8 mouse cellular contexts compared by ENCODE assay signal in genomic region chr15:95762661-95763303, GRCm38 (mm10). TPM values are rescaled to one million over a fixed set of nuclear protein-coding genes. Genes with fewer than 3 reads are reported as not detected.
DNase-seq lines count a peak whose midpoint lies in the region; ATAC-seq and TF ChIP-seq lines count a peak whose summit lies in the region.

No protein-coding gene starts in this region.

- peak; percentile 42 to 67 for DNase-seq in adrenal gland, postnatal 4 days (ENCODE audit: low spot score in 2 of 2)
- peak; percentile 43 for DNase-seq in heart, postnatal 0 days (ENCODE audit: low spot score)
- DNase-seq in layer of hippocampus, adult 11-12 months (ENCODE audit: low spot score), result peak; percentile 53
- peak; percentile 85 for DNase-seq in lung, postnatal 0 days (ENCODE audit: low spot score)
- peak; percentile 81 for DNase-seq in ovary, postnatal 14 days (ENCODE audit: low spot score)
- peak; percentile 83 for DNase-seq in thymus, postnatal 14 days

- H3K9me3 ChIP-seq in heart, postnatal 0 days (replicated peaks; ENCODE audit: control insufficient read depth, low read length), result no peaks in the 10 kb centered on the region
- no peaks in the 10 kb centered on the region for H3K9me3 ChIP-seq in lung, postnatal 0 days (ENCODE audit: low read length)

- H3K36me3 ChIP-seq in heart, postnatal 0 days (replicated peaks; ENCODE audit: control insufficient read depth, insufficient read depth, low read length), result no peaks in the 10 kb centered on the region
- H3K36me3 ChIP-seq in lung, postnatal 0 days (ENCODE audit: insufficient read depth, low read length), result no peaks in the 10 kb centered on the region

- H3K4me3 ChIP-seq in embryonic fibroblast, embryonic 13.5 days (ENCODE audit: insufficient read depth, low read length), result no peak overlapping the region
- H3K4me3 ChIP-seq in heart, postnatal 0 days (ENCODE audit: low read depth, low read length), result no peak overlapping the region
- no peak overlapping the region for H3K4me3 ChIP-seq in lung, postnatal 0 days (ENCODE audit: low read depth, low read length)

- H3K4me2 ChIP-seq in heart, postnatal 0 days (ENCODE audit: low read depth, low read length), result no peak overlapping the region
- no peak overlapping the region for H3K4me2 ChIP-seq in lung, postnatal 0 days (replicated peaks; ENCODE audit: low read depth, low read length)

- peaks cover 2% of the 10 kb centered on the region; the same call in 1 of the 2 replicates for H3K4me1 ChIP-seq in embryonic fibroblast, embryonic 13.5 days (ENCODE audit: control insufficient read depth, insufficient read depth, low read length)
- no peaks in the 10 kb centered on the region for H3K4me1 ChIP-seq in heart, postnatal 0 days (ENCODE audit: control insufficient read depth, insufficient read depth)
- no peaks in the 10 kb centered on the region for H3K4me1 ChIP-seq in lung, postnatal 0 days (ENCODE audit: insufficient read depth, low read depth, low read length)

- WGBS in heart, postnatal 0 days, result 32% methylated on average over 12 of the region's 12 CpGs
- WGBS in lung, postnatal 0 days, result 35% methylated on average over 12 of the region's 12 CpGs

- TF ChIP-seq CTCF in embryonic fibroblast, embryonic 13.5 days (IDR thresholded peaks at IDR 0.05; ENCODE audit: borderline replicate concordance, insufficient read depth, low read length), result peak; percentile 53
- peak; percentile 84 for TF ChIP-seq CTCF in heart, postnatal 0 days (IDR thresholded peaks at IDR 0.05; ENCODE audit: low read depth)
- TF ChIP-seq CTCF in lung, postnatal 0 days (IDR thresholded peaks at IDR 0.05), result peak; percentile 89

- peak; percentile 60 for ATAC-seq in CD4-positive, CD25-positive, alpha-beta regulatory T cell, adult 4 months
- ATAC-seq in heart, postnatal 0 days (ENCODE audit: insufficient read depth, low read depth), result peak; percentile 75
- ATAC-seq in lung, postnatal 0 days, result peak; percentile 83

- no peak for TF ChIP-seq EP300 in heart, postnatal 0 days (IDR thresholded peaks at IDR 0.05; ENCODE audit: low read depth)
- TF ChIP-seq EP300 in lung, postnatal 0 days (IDR thresholded peaks at IDR 0.05), result no peak

- H3K9ac ChIP-seq in heart, postnatal 0 days (replicated peaks; ENCODE audit: low read depth, low read length), result no peak overlapping the region
- H3K9ac ChIP-seq in lung, postnatal 0 days (replicated peaks; ENCODE audit: low read depth), result no peak overlapping the region

- no peaks in the 10 kb centered on the region for H3K27me3 ChIP-seq in heart, postnatal 0 days (ENCODE audit: control insufficient read depth, insufficient read depth, low read length)
- H3K27me3 ChIP-seq in lung, postnatal 0 days (replicated peaks; ENCODE audit: insufficient read depth, low read length), result no peaks in the 10 kb centered on the region

- H3K27ac ChIP-seq in embryonic fibroblast, embryonic 13.5 days (ENCODE audit: insufficient read depth, low read length), result no peak overlapping the region
- no peak overlapping the region for H3K27ac ChIP-seq in heart, postnatal 0 days (ENCODE audit: low read depth)
- H3K27ac ChIP-seq in lung, postnatal 0 days (ENCODE audit: low read length), result no peak overlapping the region

- TF ChIP-seq POLR2A in embryonic fibroblast, embryonic 13.5 days (IDR thresholded peaks at IDR 0.05; ENCODE audit: low read depth, low read length), result no peak

RNA-seq across cellular contexts. Expression of gene Ano6, which starts 27.9 kb away (rescaled TPM):
- polyA plus RNA-seq in CD4-positive, CD25-positive, alpha-beta regulatory T cell, adult 4 months (2017; shearing (Covaris generic)), result 10 to 100 TPM; 34.8 to 54.6 TPM
- total RNA-seq in adrenal gland, postnatal 4 days (2021), result 10 to 100 TPM; 72.2 to 75.9 TPM
- 102 and 108 TPM in 2 replicates for polyA plus RNA-seq in embryonic fibroblast, embryonic 13.5 days (2011; ENCODE audit: insufficient read length, low read depth, missing spikeins)
- total RNA-seq in heart, postnatal 0 days (2014; rRNA removed; ENCODE audit: low replicate concordance), result 26.5 and 37.0 TPM in 2 replicates
- polyA plus RNA-seq in heart, postnatal 0 days (2015; fragmentation: Nextera tagmentation; extraction: Ambion mirVana), result 13.5 and 14.2 TPM in 2 replicates
- polyA plus RNA-seq in lung, postnatal 0 days (2015; fragmentation: Nextera tagmentation; extraction: Ambion mirVana), result 37.5 and 38.9 TPM in 2 replicates
